Mouse (Mus musculus) left cerebral cortex, postnatal 25 days (tissue): Measurements from ENCODE around the gene Mid1. TPM values are rescaled to one million over a fixed set of nuclear protein-coding genes. Genes with fewer than 3 reads are reported as not detected.
"Not testable (repeated sequence)": the region's sequence is repeated elsewhere in the genome, so short reads cannot be mapped to it uniquely, and the experiment has no call there.

Experiments
- DNase-seq, 2 experiments: peaks; one replicate each; pipeline ENCODE4 v3.0.0; 2022; ENCODE audit warnings: low spot score in 2 of 2, mixed read lengths in 1 of 2
- intact Hi-C: fragments of 180-260 bp; cut with DNase I; formaldehyde crosslinking; loops from one replicate; pipeline ENCODE4 v1.15.1; 2025
- total RNA-seq, 2 experiments: library from RNA; stranded (reverse); gene quantifications; 2 replicates each; pipeline ENCODE4 v1.2.3; 2021

The Mid1 gene
- total RNA-seq, 2 experiments from 2014 or later: 12.7 to 14.2 TPM

DNA sequence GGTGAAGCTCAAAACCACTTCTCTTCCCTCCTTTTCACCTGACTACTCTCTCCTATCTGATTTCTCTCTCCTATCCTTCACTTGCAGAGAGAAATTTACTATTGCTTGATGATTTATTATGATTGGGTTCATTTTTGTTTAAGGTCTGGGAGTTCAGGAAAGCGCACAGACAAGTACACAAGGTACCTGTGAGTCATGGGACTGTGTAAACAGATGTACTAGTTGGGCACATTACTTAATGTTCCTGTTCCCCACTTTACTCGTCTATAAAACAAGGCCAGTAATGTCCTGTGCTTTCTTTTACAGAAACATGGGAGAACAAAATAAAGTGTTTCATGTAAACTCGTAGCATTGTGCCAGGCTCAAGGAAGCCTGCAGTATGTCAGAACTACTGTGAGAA lies 248.2 kb downstream of the Mid1 start:
- DNase-seq: no peak
- intact Hi-C loops: no loop called here

- no peak for DNase-seq
- intact Hi-C loops: no loop called here
These were observed 252.2 kb downstream of the Mid1 start for GRCm38 (mm10) chrX:169937119-169937719.

DNA sequence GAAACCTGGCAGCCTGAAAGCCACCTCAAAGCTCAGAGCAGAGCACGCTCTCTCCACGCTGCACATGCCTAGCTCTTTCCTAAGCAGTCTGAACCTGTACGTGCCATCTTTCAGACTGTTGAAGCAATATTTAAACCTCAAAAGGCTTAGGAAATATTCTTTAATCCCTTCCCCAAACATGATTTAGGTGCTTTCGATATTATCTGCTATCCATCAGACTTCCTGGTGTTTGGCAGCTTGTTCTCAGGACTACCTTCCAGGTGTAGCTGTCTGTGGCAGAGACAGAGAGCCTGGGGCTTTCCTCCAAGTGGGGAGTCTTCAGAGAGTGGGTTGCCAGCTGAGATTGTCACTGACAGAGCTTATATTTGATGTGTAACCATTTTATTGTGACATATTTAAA lies 255.5 kb downstream of the Mid1 start:
- no peak for DNase-seq
- intact Hi-C loops: no loop called here

DNA sequence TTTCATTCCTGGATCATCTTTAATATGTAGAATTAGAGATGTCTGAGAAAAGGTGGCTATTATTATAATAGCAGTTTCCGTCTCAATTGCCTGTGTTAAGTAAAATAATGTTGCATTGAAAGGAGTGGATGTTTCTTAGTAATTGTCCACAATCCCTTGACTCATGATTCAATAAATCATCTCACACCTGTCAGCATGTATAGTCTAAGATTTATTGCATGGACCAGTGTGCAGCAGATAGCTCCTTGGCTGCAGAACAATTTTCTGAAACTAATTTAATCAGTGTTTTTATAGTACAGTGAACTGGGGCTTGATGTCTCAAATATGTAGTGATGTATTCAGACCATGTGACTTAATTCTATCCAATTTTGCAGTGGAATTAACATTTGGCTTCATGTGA lies 265.6 kb downstream of the Mid1 start:
- no peak for DNase-seq
- intact Hi-C loops: no loop called here

DNA sequence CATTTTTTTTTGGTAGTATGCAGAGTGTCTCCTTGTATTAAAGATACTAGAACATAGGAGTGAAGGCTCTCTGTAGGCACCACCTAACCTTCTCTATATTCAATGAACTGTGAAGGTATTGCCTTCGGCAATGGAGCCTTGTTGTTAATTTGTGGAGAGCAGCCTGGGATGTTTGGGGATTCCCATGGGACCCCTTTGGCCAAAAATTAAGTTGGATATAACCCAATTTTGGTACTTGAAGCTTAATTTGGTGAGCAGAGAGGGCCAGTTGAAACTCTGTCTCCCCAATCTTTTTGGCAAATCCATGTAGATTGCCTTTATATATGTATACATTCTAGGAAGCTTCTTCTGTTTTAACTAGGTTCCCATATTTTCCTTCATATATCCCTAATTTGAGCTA lies 284.3 kb downstream of the Mid1 start:
- intact Hi-C loops: no loop called here
- no peak for DNase-seq

DNA sequence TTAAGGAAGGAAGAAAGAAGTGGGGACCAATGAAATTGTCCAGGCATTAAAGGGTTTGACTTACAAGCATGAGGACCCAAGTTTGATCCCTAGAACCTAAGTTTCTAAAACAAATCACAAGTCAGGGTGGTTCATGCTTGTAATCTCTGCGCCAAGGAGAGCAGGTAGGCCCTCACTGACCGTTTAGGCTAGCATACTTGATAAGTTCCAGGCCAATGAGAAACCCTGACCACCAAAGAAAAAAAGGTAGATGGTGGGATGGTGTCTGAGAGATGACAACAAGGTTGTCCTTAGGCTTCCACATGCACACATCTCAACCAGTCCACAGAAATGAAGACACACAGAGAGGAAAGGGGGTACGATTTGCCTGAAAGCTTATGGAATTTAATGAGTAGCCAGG lies 284.8 kb downstream of the Mid1 start:
- intact Hi-C loops, DNase-seq: not testable (repeated sequence)

DNA sequence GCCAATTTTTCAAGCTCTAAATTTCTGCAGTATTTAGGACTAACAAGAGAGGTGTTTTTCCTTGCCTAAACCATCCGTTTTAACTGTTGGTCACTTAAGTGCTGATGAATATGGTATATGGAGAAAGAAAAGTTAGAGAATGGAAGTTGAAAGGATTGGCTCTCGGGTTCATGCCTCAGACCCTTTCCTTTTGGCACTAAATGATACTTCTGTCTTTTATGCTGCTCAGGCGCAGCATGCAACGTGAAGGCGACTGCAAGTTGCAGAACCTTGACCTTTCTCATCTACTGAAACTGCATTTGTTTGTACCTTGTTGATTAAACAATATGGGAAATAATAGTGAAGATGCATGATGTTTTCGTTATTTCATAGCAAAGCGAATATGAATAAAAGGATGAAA lies 285.5 kb downstream of the Mid1 start:
- intact Hi-C loops: not testable (repeated sequence)
- DNase-seq: peak in 1 of 2 experiments; percentile 1

- intact Hi-C loops, DNase-seq: not testable (repeated sequence)
These were observed 286.6 kb downstream of the Mid1 start for GRCm38 (mm10) chrX:169971562-169971961.

DNA sequence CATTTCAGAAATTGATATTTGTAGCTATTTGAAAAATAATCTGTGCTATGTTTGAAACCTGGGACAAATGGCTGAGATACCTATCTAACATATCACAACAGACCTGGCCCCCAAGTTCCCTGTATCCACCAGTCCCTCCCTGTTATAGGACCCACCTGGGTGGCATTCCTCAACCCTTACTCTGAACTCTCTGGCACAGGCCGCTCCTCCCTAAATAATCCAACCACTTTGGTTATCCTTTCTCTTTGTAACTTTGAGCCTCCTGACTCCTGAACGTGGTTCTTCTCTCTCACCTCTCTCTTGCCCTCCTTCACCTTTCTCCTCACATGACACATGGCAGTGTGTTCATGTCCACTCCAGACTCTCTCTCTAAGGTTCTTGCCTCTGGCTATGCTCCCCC lies 287.1 kb downstream of the Mid1 start:
- intact Hi-C loops, DNase-seq: not testable (repeated sequence)

DNA sequence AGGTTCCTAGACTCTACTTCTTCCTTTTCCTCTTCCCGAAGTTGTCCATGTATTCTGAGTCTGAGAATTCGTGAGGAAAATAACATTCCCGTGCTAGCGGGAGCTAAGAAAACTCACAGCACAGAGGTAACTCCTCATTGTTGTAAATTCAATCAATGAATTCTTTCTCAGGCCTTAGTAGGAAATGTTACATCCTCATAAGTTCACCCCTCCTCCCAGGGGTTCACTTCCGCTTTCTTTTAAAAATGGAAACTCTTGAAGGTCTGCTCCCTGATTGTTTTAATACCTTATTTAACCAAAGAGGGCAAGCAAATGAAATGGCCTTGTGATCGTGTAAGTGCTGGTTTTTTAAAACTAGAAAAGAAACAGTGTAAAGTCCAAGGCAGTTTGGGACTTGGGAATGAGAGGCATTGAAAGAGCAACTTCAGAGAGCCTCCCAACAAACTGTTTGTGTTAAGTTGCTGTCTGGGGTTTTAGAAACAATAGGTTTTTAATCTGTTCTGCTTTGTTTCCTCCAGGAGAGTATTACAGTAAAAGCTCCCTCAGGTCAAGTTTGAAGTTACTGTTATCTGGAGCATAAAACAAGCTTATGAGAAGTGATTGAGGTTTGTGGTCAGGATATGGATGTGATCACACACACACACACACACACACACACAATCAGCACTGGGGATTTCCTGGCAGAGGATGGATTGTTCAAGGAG lies 287.9 kb downstream of the Mid1 start:
- peak; percentile 1 to 6 for DNase-seq
- intact Hi-C loops: not testable (repeated sequence)

DNA sequence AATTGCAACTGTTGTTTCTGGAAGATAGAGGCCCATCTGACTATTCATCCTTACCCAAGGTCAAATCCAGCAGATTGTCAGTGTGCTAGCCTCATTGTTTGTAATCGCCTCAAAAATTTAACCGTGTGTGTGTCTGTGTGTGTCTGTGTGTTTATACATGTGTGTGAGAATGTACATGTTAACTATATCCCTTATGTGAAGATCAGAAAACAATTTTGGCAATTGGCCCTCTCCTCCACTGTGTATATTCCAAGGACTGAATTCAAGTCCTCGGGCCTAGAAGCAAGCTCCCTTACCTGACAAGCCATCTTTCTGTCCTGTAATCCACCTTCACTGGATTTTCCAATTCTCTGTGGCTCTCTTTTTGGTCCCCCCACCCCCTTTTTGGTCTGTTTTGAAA lies 288.8 kb downstream of the Mid1 start:
- intact Hi-C loops: not testable (repeated sequence)
- DNase-seq: peak; percentile 2 to 4

GRCm38 (mm10) chrX:169974456-169974855 lies 289.5 kb downstream of the Mid1 start:
- intact Hi-C loops: not testable (repeated sequence)
- DNase-seq: peak; percentile 6 to 8

DNA sequence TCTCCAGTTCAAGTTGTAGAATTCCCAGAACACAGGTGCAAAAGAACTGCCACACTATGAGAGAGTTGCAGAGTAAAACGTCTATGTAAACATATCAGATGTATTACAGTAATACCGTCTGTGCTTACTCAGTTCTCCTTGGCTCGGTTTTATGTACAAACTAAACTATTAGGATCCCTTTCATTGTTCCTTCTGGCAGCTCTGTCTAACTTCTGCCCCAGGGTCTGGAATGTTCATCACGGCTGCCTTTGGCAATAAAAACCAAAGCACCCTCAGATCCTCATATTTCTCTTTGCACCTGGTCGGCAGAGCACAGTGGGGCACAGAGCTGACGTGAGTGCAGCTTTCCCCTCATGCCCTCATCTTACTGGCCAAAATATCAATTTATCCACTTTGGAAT lies 290.0 kb downstream of the Mid1 start:
- intact Hi-C loops: loop anchor here (5.0 kb wide), 1 partner anchor 178 kb away; no protein-coding TSS in a partner anchor
- peak; percentile 6 for DNase-seq

GRCm38 (mm10) chrX:169975681-169976131 lies 290.7 kb downstream of the Mid1 start:
- intact Hi-C loops: loop anchor here (5.0 kb wide), 1 partner anchor 178 kb away; no protein-coding TSS in a partner anchor
- peak; percentile 4 to 45 for DNase-seq

DNA sequence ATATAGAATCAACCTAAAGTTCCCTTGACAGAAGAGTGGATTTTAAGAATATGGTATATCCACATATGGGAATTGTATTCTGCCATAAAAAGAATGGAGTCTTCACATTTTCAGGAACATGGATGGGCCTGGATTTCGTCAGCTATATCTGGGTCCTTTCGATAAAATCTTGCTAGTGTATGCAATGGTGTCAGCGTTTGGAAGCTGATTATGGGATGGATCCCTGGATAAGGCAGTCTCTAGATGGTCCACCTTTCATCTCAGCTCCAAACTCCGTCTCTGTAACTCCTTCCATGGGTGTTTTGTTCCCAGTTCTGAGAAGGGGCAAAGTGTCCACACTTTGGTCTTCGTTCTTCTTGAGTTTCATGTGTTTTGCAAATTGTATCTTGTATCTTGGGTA lies 291.3 kb downstream of the Mid1 start:
- not testable (repeated sequence) for DNase-seq
- intact Hi-C loops: loop anchor here (5.0 kb wide), 1 partner anchor 179 kb away; no protein-coding TSS in a partner anchor

GRCm38 (mm10) chrX:169977856-169978435 lies 292.9 kb downstream of the Mid1 start:
- not testable (repeated sequence) for DNase-seq
- intact Hi-C loops: loop anchor here (5.0 kb wide), 1 partner anchor 181 kb away; no protein-coding TSS in a partner anchor

DNA sequence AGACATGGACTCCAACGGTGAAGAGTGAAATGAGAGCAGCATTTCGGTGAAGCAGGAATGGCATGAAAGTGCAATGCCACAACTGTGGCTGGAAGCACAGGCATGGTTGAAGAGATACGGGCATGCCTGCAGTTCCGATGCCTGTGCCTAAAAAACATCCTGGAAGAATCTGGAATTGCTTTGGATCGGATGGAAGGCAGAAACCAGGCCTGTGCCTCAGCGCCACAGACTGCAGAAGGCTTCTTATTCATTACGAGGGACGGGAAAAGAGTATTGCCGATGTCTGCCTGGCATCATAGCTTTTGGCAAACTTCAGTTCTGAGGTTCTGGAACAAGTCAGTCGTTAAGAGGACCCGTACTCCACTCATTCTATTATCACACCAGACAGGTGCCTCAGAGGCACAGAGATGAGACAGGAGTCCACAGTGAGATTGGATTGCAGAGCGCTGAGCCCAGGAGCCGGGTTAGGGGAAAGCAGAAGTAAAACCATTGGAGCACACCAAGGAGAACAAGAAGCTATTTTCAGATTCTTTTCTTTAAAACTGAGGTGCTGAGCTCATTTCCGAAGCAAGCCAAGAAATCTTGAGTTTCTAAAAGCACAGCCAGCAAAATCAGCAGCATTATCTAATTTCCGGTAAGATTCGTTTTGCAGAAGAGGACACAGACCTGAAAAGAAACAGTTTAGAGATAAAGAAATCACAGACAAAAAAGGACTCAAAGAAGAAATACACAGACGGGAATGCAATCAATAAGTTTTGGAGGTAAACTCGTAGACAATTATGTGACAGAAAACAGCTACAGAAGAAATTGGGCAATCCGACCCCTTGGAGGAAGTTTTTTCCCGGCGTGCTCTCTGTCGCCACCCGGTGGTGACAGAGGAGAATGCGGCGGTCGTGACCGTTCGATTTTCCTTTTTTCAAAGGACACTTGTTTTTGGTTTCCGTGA lies 293.7 kb downstream of the Mid1 start:
- DNase-seq: peak; percentile 70 to 86
- intact Hi-C loops: loop anchor here (5.0 kb wide), 1 partner anchor 181 kb away; no protein-coding TSS in a partner anchor

GRCm38 (mm10) chrX:169979461-169980202 lies 294.6 kb downstream of the Mid1 start:
- DNase-seq: peak; percentile 69 to 83
- intact Hi-C loops: loop anchor here (5.0 kb wide), 1 partner anchor 182 kb away; no protein-coding TSS in a partner anchor

GRCm38 (mm10) chrX:169980203-169980556 lies 295.2 kb downstream of the Mid1 start:
- intact Hi-C loops: not testable (repeated sequence)
- DNase-seq: peak; percentile 22 to 51
